10 mouse cellular contexts compared by ENCODE assay signal in the genomic region with DNA sequence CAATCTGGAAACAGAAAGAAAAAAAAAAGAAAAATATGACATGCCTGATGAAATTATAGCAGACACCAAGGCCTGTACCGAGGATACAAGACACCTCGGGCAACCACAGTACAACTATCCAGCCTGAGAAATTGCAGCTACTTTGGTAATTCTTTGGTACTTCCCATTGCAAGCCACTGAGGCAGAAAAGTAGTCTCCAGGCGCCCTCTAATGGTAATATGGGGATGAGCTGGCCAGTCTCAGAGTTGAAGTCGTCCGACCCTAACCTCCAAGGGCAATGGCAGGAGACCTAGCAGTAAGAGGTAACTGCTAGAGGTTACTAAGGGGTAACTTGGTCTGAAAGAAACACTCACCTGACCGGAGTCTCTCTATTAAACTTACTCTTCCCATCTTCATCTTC. TPM values are rescaled to one million over a fixed set of nuclear protein-coding genes. Genes with fewer than 3 reads are reported as not detected.
DNase-seq lines count a peak whose midpoint lies in the region; ATAC-seq lines count a peak whose summit lies in the region.
"Had no signal": no experiment of that assay in that cellular context is flagged by ENCODE, and none has a peak within 500 bp of the region (broad histone marks: within the 10 kb centered on the region; RNA-seq: fewer than 3 reads in every experiment).

No protein-coding gene starts in this region.

- no peak for ATAC-seq in intestine, embryonic 14.5 days (replicated peaks; ENCODE audit: low FRiP score, low TSS enrichment, low read depth)
- ATAC-seq in intestine, embryonic 15.5 days, result no peak
- ATAC-seq in frontal cortex, adult (ENCODE audit: low TSS enrichment), result peak; percentile 61; the same call in 1 of the 2 replicates
- ATAC-seq in megakaryocyte, adult 5-6 weeks (ENCODE audit: poor library complexity, severe bottlenecking), result peak; percentile 84

- no peak overlapping the region for H3K4me2 ChIP-seq in intestine, embryonic 14.5 days (ENCODE audit: low read length)
- no peak overlapping the region for H3K4me2 ChIP-seq in intestine, embryonic 15.5 days (replicated peaks)

- peaks cover 6% of the 10 kb centered on the region for H3K4me1 ChIP-seq in intestine, embryonic 14.5 days (replicated peaks; ENCODE audit: control insufficient read depth, insufficient read depth, low read length)
- peaks cover 10% of the 10 kb centered on the region for H3K4me1 ChIP-seq in intestine, embryonic 15.5 days (replicated peaks)

- no peaks in the 10 kb centered on the region for H3K36me3 ChIP-seq in intestine, embryonic 14.5 days (ENCODE audit: control insufficient read depth, insufficient read depth, low read length)
- no peaks in the 10 kb centered on the region for H3K36me3 ChIP-seq in intestine, embryonic 15.5 days

- no peaks in the 10 kb centered on the region for H3K9me3 ChIP-seq in intestine, embryonic 14.5 days (ENCODE audit: control insufficient read depth, low read length)
- H3K9me3 ChIP-seq in intestine, embryonic 15.5 days, result no peaks in the 10 kb centered on the region
- H3K9me3 ChIP-seq: megakaryocyte, embryonic 14.5 days had no signal

- peaks cover 4% of the 10 kb centered on the region; the same call in 1 of the 2 replicates for H3K27me3 ChIP-seq in intestine, embryonic 14.5 days (replicated peaks; ENCODE audit: control insufficient read depth, insufficient read depth, low read length)
- peaks cover 5% of the 10 kb centered on the region; the same call in 1 of the 2 replicates for H3K27me3 ChIP-seq in intestine, embryonic 15.5 days (replicated peaks)

- peak; percentile 72 for DNase-seq in intestine, embryonic 14.5 days (ENCODE audit: low spot score)
- peak; percentile 79 for DNase-seq in ES-CJ7 (ENCODE audit: low read depth, low spot score)
- peak; percentile 74 to 75 for DNase-seq in cerebellum, adult 18-20 months
- peak; percentile 42 for DNase-seq in large intestine, adult 2 months (ENCODE audit: low read depth, low spot score)
- peak; percentile 68 to 70 for DNase-seq in thymus, postnatal 36 days

- WGBS in intestine, embryonic 14.5 days, result 6% methylated on average over 6 of the region's 6 CpGs
- 6% methylated on average over 6 of the region's 6 CpGs for WGBS in intestine, embryonic 15.5 days
- WGBS in large intestine, adult 2 months, result 5% methylated on average over 6 of the region's 6 CpGs

- H3K27ac ChIP-seq in intestine, embryonic 14.5 days (ENCODE audit: low read depth), result no peak overlapping the region
- no peak overlapping the region for H3K27ac ChIP-seq in intestine, embryonic 15.5 days

- H3K4me3 ChIP-seq in intestine, embryonic 14.5 days (ENCODE audit: low read depth, low read length), result no peak overlapping the region
- H3K4me3 ChIP-seq in intestine, embryonic 15.5 days (replicated peaks), result no peak overlapping the region
- H3K4me3 ChIP-seq: erythroblast, embryonic 14.5 days; megakaryocyte, embryonic 14.5 days had no signal

- H3K9ac ChIP-seq in intestine, embryonic 14.5 days (ENCODE audit: low read length), result no peak overlapping the region
- H3K9ac ChIP-seq in intestine, embryonic 15.5 days, result no peak overlapping the region

RNA-seq across cellular contexts. Expression of gene Metrn, which starts 4.1 kb away (rescaled TPM):
- polyA plus RNA-seq in intestine, embryonic 14.5 days (2014; fragmentation: Nextera tagmentation; extraction: Ambion mirVana), result 8.6 and 9.2 TPM in 2 replicates
- 41.9 and 45.6 TPM in 2 replicates for polyA plus RNA-seq in intestine, embryonic 15.5 days (2015; fragmentation: Nextera tagmentation; extraction: Ambion mirVana)
- polyA plus RNA-seq in large intestine, adult 2 months (2012; rRNA removed), result 20.9 and 26.5 TPM in 2 replicates
- total RNA-seq in megakaryocyte, adult 5-6 weeks (2015), result 2.6 and 3.2 TPM in 2 replicates
- 8.3 and 11.2 TPM in 2 replicates for total RNA-seq in megakaryocyte, adult 5-6 weeks (2017)

RNA-seq across cellular contexts. Expression of gene AC134908.4, which starts 5.6 kb away (rescaled TPM):
- polyA plus RNA-seq in intestine, embryonic 14.5 days (2014; fragmentation: Nextera tagmentation; extraction: Ambion mirVana), result 0.34 TPM in 1 of 2 replicates, not detected in the other
- polyA plus RNA-seq in intestine, embryonic 15.5 days (2015; fragmentation: Nextera tagmentation; extraction: Ambion mirVana), result not detected in 2 replicates
- 1.3 TPM in 1 of 2 replicates, not detected in the other for polyA plus RNA-seq in large intestine, adult 2 months (2012; rRNA removed)
- 0.69 and 7.2 TPM in 2 replicates for total RNA-seq in megakaryocyte, adult 5-6 weeks (2015)
- total RNA-seq in megakaryocyte, adult 5-6 weeks (2017), result not detected in 2 replicates
- polyA plus RNA-seq: erythroblast, embryonic 14.5 days had no signal

RNA-seq across cellular contexts. Expression of gene Fbxl16, which starts 7.9 kb away (rescaled TPM):
- polyA plus RNA-seq in intestine, embryonic 14.5 days (2014; fragmentation: Nextera tagmentation; extraction: Ambion mirVana), result 3.9 and 4.7 TPM in 2 replicates
- polyA plus RNA-seq in intestine, embryonic 15.5 days (2015; fragmentation: Nextera tagmentation; extraction: Ambion mirVana), result 3.1 and 4.1 TPM in 2 replicates
- polyA plus RNA-seq in large intestine, adult 2 months (2012; rRNA removed), result 1.6 and 2.1 TPM in 2 replicates
- not detected in 2 replicates for total RNA-seq in megakaryocyte, adult 5-6 weeks (2015)
- total RNA-seq in megakaryocyte, adult 5-6 weeks (2017), result not detected in 2 replicates
- polyA plus RNA-seq: erythroblast, embryonic 14.5 days had no signal

RNA-seq across cellular contexts. Expression of gene Fam173a, which starts 8.3 kb away (rescaled TPM):
- 93.5 and 93.8 TPM in 2 replicates for polyA plus RNA-seq in intestine, embryonic 14.5 days (2014; fragmentation: Nextera tagmentation; extraction: Ambion mirVana)
- polyA plus RNA-seq in intestine, embryonic 15.5 days (2015; fragmentation: Nextera tagmentation; extraction: Ambion mirVana), result 82.5 and 101 TPM in 2 replicates
- 91.8 and 108 TPM in 2 replicates for polyA plus RNA-seq in large intestine, adult 2 months (2012; rRNA removed)
- 69.7 and 85.6 TPM in 2 replicates for total RNA-seq in megakaryocyte, adult 5-6 weeks (2015)
- 17.7 and 36.5 TPM in 2 replicates for total RNA-seq in megakaryocyte, adult 5-6 weeks (2017)

RNA-seq across cellular contexts. Expression of gene Ccdc78, which starts 14.6 kb away (rescaled TPM):
- polyA plus RNA-seq in intestine, embryonic 14.5 days (2014; fragmentation: Nextera tagmentation; extraction: Ambion mirVana), result 0.28 TPM in 2 replicates
- 0.15 and 0.40 TPM in 2 replicates for polyA plus RNA-seq in intestine, embryonic 15.5 days (2015; fragmentation: Nextera tagmentation; extraction: Ambion mirVana)
- polyA plus RNA-seq in large intestine, adult 2 months (2012; rRNA removed), result 0.04 TPM in 1 of 2 replicates, not detected in the other
- total RNA-seq in megakaryocyte, adult 5-6 weeks (2015), result not detected in 2 replicates
- 0.16 TPM in 1 of 2 replicates, not detected in the other for total RNA-seq in megakaryocyte, adult 5-6 weeks (2017)
- polyA plus RNA-seq: erythroblast, embryonic 14.5 days had no signal

Comparison
In these comparisons a context has a peak if more than half of its experiments do, and no peak if none do; other contexts are left out.
1. ATAC-seq: peak in frontal cortex, adult (single experiment) and megakaryocyte, adult 5-6 weeks (single experiment); none in intestine, embryonic 14.5 days (single experiment) and intestine, embryonic 15.5 days (single experiment).
2. Peak in every context shown above with its lines, with median percentiles within 50 percentile points of each other: DNase-seq.